Mouse (Mus musculus): Measurements from ENCODE around the gene Rbmx. TPM values are rescaled to one million over a fixed set of nuclear protein-coding genes. Genes with fewer than 3 reads are reported as not detected.

Gene Rbmx
- polyA plus RNA-seq, 1 experiment from 2014 or later = 190 TPM

GRCm38 (mm10) chrX:57377096-57377495 lies 15.7 kb downstream of the Rbmx start:
- ATAC-seq (ENCODE audit: low read depth) = no peak
- Histone ChIP-seq H3K9ac (replicated peaks; ENCODE audit: low read depth, low read length) (no peak overlapping the region), H3K9me3 (ENCODE audit: control insufficient read depth, low read length) (no peaks in the 10 kb centered on the region), H3K4me1 (ENCODE audit: control insufficient read depth, insufficient read depth, low read length) (no peaks in the 10 kb centered on the region), H3K4me3 (ENCODE audit: low read depth, low read length) (no peak overlapping the region), H3K36me3 (ENCODE audit: control insufficient read depth, insufficient read depth, low read length) (0 out of 2 replicates have a peak, but pooled peaks cover 7% of the 10 kb centered on the region), H3K27ac (ENCODE audit: low read depth, low read length) (no peak overlapping the region), H3K27me3 (ENCODE audit: control insufficient read depth, insufficient read depth, low read length) (no peaks in the 10 kb centered on the region), H3K4me2 (ENCODE audit: low read depth, low read length) (no peak overlapping the region)
- 92% methylated on average over 3 of the region's 3 CpGs for WGBS

DNA sequence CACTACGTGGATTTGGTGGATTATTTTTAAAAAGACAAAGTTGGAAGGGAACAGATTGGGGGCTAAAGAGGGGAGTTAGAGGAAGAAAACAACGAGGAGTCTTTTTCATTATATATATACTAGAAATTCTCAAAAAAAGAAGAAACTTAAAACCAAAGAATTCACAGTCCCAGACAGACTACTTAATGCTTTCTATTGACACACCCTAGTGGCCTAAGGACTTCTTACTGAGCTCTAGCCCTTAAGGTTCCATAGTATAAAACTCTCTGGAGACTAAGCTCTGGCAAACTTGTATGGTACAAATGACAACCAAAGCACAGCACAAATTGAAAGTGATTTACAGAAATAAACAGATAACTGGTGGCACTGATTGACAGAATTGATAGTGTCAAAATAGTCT lies 18.8 kb downstream of the Rbmx start:
- ATAC-seq (ENCODE audit: low read depth) = no peak
- Histone ChIP-seq H3K27me3 (ENCODE audit: control insufficient read depth, insufficient read depth, low read length) (no peaks in the 10 kb centered on the region), H3K4me3 (ENCODE audit: low read depth, low read length) (no peak overlapping the region), H3K9ac (replicated peaks; ENCODE audit: low read depth, low read length) (no peak overlapping the region), H3K4me1 (ENCODE audit: control insufficient read depth, insufficient read depth, low read length) (no peaks in the 10 kb centered on the region), H3K27ac (ENCODE audit: low read depth, low read length) (no peak overlapping the region), H3K4me2 (ENCODE audit: low read depth, low read length) (no peak overlapping the region), H3K36me3 (ENCODE audit: control insufficient read depth, insufficient read depth, low read length) (0 out of 2 replicates have a peak, but pooled peaks cover 5% of the 10 kb centered on the region), H3K9me3 (ENCODE audit: control insufficient read depth, low read length) (no peaks in the 10 kb centered on the region)
- 90% methylated on average over 2 of the region's 2 CpGs for WGBS

- 89% methylated on average over 2 of the region's 2 CpGs for WGBS
- H3K36me3 ChIP-seq (ENCODE audit: control insufficient read depth, insufficient read depth, low read length) = 0 out of 2 replicates have a peak, but pooled peaks cover 1% of the 10 kb centered on the region
- no peaks in the 10 kb centered on the region for H3K9me3 ChIP-seq (ENCODE audit: control insufficient read depth, low read length)
- H3K27ac ChIP-seq (ENCODE audit: low read depth, low read length) = no peak overlapping the region
- H3K4me1 ChIP-seq (ENCODE audit: control insufficient read depth, insufficient read depth, low read length) = no peaks in the 10 kb centered on the region
- no peak overlapping the region for H3K4me3 ChIP-seq (ENCODE audit: low read depth, low read length)
- no peaks in the 10 kb centered on the region for H3K27me3 ChIP-seq (ENCODE audit: control insufficient read depth, insufficient read depth, low read length)
- no peak overlapping the region for H3K9ac ChIP-seq (replicated peaks; ENCODE audit: low read depth, low read length)
- ATAC-seq (ENCODE audit: low read depth) = no peak
- H3K4me2 ChIP-seq (ENCODE audit: low read depth, low read length) = no peak overlapping the region
Measured at GRCm38 (mm10) chrX:57373543-57373942, 19.3 kb downstream of the Rbmx start.

- Histone ChIP-seq H3K4me1 (ENCODE audit: control insufficient read depth, insufficient read depth, low read length) (no peaks in the 10 kb centered on the region), H3K27ac (ENCODE audit: low read depth, low read length) (no peak overlapping the region), H3K9me3 (ENCODE audit: control insufficient read depth, low read length) (no peaks in the 10 kb centered on the region), H3K4me2 (ENCODE audit: low read depth, low read length) (no peak overlapping the region), H3K36me3 (ENCODE audit: control insufficient read depth, insufficient read depth, low read length) (no peaks in the 10 kb centered on the region), H3K9ac (replicated peaks; ENCODE audit: low read depth, low read length) (no peak overlapping the region), H3K27me3 (ENCODE audit: control insufficient read depth, insufficient read depth, low read length) (no peaks in the 10 kb centered on the region), H3K4me3 (ENCODE audit: low read depth, low read length) (no peak overlapping the region)
- 81% methylated on average over 4 of the region's 4 CpGs for WGBS
- ATAC-seq (ENCODE audit: low read depth) = no peak
Measured at GRCm38 (mm10) chrX:57372965-57373364, 19.9 kb downstream of the Rbmx start.

DNA sequence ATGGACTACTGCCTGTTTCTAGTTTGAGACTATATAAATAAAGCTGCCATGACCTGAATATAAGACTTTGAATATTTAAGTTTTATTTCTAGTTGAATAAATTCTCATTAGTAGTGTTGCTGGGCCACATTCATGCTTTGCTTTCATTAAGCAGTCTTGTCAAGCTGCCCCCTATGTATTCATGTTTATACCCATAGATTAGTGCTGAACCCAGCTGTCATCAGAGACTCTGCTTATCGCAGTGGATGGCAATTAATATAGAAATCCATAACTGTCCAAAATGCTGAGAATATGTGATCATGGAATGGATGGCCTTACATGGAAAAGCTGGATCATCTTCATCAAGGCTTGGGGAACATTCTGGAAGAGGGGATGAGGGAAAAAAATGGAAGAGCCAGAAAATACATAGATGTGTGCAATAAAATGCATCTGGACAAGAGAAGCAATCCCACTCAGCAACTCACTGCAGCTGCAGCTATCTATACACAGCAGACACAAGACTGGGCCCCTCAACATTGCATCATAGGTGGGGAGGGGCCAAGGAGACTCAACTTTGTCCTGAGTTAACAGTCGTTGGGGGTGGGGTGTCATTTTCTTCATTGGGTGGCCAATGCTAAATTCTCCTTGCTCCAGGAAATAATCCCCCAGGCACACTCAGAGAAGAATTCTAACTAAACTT lies 27.8 kb downstream of the Rbmx start:
- Histone ChIP-seq H3K27me3 (ENCODE audit: control insufficient read depth, insufficient read depth, low read length) (no peaks in the 10 kb centered on the region), H3K9ac (replicated peaks; ENCODE audit: low read depth, low read length) (no peak overlapping the region), H3K4me1 (ENCODE audit: control insufficient read depth, insufficient read depth, low read length) (no peaks in the 10 kb centered on the region), H3K4me2 (ENCODE audit: low read depth, low read length) (no peak overlapping the region), H3K4me3 (ENCODE audit: low read depth, low read length) (no peak overlapping the region), H3K27ac (ENCODE audit: low read depth, low read length) (no peak overlapping the region), H3K9me3 (ENCODE audit: control insufficient read depth, low read length) (no peaks in the 10 kb centered on the region), H3K36me3 (ENCODE audit: control insufficient read depth, insufficient read depth, low read length) (no peaks in the 10 kb centered on the region)
- 67% methylated on average over 2 of the region's 2 CpGs for WGBS
- no peak for ATAC-seq (ENCODE audit: low read depth)

DNA sequence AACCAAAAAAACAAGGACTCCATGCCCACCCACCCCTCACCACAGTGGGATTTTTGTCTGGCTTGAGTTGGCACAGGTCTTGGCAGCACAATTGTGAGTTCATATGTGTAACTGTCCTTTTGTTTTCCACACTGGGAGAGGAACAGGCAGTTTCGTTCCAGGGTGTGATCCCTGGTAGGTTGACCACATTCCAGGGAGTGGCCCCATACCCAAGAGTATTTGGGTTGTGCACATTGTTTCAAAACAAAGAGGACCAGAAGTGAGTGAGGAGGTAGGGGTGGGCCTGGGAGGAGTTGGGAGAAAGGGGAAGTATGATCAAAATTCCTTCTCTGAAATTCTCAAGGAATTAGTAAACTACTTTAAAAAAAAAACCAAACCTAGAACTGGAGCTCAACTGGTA lies 33.5 kb downstream of the Rbmx start:
- H3K27ac ChIP-seq (ENCODE audit: low read depth, low read length) = no peak overlapping the region
- no peak overlapping the region for H3K4me3 ChIP-seq (ENCODE audit: low read depth, low read length)
- H3K9me3 ChIP-seq (ENCODE audit: control insufficient read depth, low read length) = no peaks in the 10 kb centered on the region
- no peak overlapping the region for H3K4me2 ChIP-seq (ENCODE audit: low read depth, low read length)
- ATAC-seq (ENCODE audit: low read depth) = no peak
- H3K4me1 ChIP-seq (ENCODE audit: control insufficient read depth, insufficient read depth, low read length) = no peaks in the 10 kb centered on the region
- WGBS = 75% methylated on average over 1 of the region's 1 CpGs
- no peaks in the 10 kb centered on the region for H3K36me3 ChIP-seq (ENCODE audit: control insufficient read depth, insufficient read depth, low read length)
- H3K27me3 ChIP-seq (ENCODE audit: control insufficient read depth, insufficient read depth, low read length) = no peaks in the 10 kb centered on the region
- no peak overlapping the region for H3K9ac ChIP-seq (replicated peaks; ENCODE audit: low read depth, low read length)

- no peaks in the 10 kb centered on the region for H3K9me3 ChIP-seq (ENCODE audit: control insufficient read depth, low read length)
- no peaks in the 10 kb centered on the region for H3K27me3 ChIP-seq (ENCODE audit: control insufficient read depth, insufficient read depth, low read length)
- H3K4me1 ChIP-seq (ENCODE audit: control insufficient read depth, insufficient read depth, low read length) = no peaks in the 10 kb centered on the region
- H3K27ac ChIP-seq (ENCODE audit: low read depth, low read length) = no peak overlapping the region
- no peak overlapping the region for H3K9ac ChIP-seq (replicated peaks; ENCODE audit: low read depth, low read length)
- H3K4me3 ChIP-seq (ENCODE audit: low read depth, low read length) = no peak overlapping the region
- no peaks in the 10 kb centered on the region for H3K36me3 ChIP-seq (ENCODE audit: control insufficient read depth, insufficient read depth, low read length)
- no peak overlapping the region for H3K4me2 ChIP-seq (ENCODE audit: low read depth, low read length)
- no peak for ATAC-seq (ENCODE audit: low read depth)
- WGBS = 72% methylated on average over 4 of the region's 4 CpGs
Measured at GRCm38 (mm10) chrX:57339220-57339619, 53.6 kb downstream of the Rbmx start.

- H3K36me3 ChIP-seq (ENCODE audit: control insufficient read depth, insufficient read depth, low read length) = no peaks in the 10 kb centered on the region
- no peak for ATAC-seq (ENCODE audit: low read depth)
- WGBS = 62% methylated on average over 18 of the region's 18 CpGs
Measured at GRCm38 (mm10) chrX:57338371-57339211, 54.2 kb downstream of the Rbmx start, which contains the start of gene Arhgef6. TSS of gene Arhgef6 (minus strand) at chrX:57338729.

GRCm38 (mm10) chrX:57337582-57337981 lies 55.3 kb downstream of the Rbmx start:
- Histone ChIP-seq H3K4me1 (ENCODE audit: control insufficient read depth, insufficient read depth, low read length) (no peaks in the 10 kb centered on the region), H3K4me2 (ENCODE audit: low read depth, low read length) (no peak overlapping the region), H3K27ac (ENCODE audit: low read depth, low read length) (no peak overlapping the region), H3K4me3 (ENCODE audit: low read depth, low read length) (no peak overlapping the region), H3K9ac (replicated peaks; ENCODE audit: low read depth, low read length) (no peak overlapping the region), H3K27me3 (ENCODE audit: control insufficient read depth, insufficient read depth, low read length) (no peaks in the 10 kb centered on the region), H3K36me3 (ENCODE audit: control insufficient read depth, insufficient read depth, low read length) (no peaks in the 10 kb centered on the region), H3K9me3 (ENCODE audit: control insufficient read depth, low read length) (no peaks in the 10 kb centered on the region)
- no peak for ATAC-seq (ENCODE audit: low read depth)

More at GRCm38 (mm10) chrX:57338371-57339211, 54.2 kb downstream of the Rbmx start, which contains the start of gene Arhgef6:
- H3K4me3 ChIP-seq (ENCODE audit: low read depth, low read length) = no peak within 1 kb of the TSS
- H3K27ac ChIP-seq (ENCODE audit: low read depth, low read length) = no peak within 1 kb of the TSS
- H3K9me3 ChIP-seq (ENCODE audit: control insufficient read depth, low read length) = no peaks in the 10 kb centered on the region
- no peaks in the 10 kb centered on the region for H3K4me1 ChIP-seq (ENCODE audit: control insufficient read depth, insufficient read depth, low read length)
- H3K4me2 ChIP-seq (ENCODE audit: low read depth, low read length) = no peak within 1 kb of the TSS
- H3K9ac ChIP-seq (replicated peaks; ENCODE audit: low read depth, low read length) = no peak within 1 kb of the TSS
- no peaks in the 10 kb centered on the region for H3K27me3 ChIP-seq (ENCODE audit: control insufficient read depth, insufficient read depth, low read length)
